In the genomic region with DNA sequence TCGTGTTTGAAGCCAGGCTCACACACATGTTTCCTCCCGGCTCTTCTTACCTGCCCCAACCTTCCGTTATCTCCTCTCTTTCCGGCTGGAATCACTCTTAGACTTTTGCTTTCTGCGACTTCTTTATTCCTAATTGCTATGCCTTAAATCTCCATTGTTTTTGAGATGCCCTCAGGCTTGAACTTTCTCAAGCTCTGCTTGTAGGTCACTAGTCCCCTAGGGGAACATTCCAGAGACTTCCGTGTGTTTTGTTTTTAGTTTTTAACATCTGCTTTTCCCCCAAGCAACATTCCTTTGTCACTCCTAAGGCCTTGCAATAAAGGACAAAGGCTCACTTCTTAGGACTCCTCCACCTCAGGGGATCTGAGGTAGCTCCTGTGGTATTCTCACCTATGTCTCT, we compare ENCODE assay signal across 27 mouse cellular contexts. TPM values are rescaled to one million over a fixed set of nuclear protein-coding genes. Genes with fewer than 3 reads are reported as not detected.
DNase-seq lines count a peak whose midpoint lies in the region; ATAC-seq and TF ChIP-seq lines count a peak whose summit lies in the region.
"Had no signal": no experiment of that assay in that cellular context is flagged by ENCODE, and none has a peak within 500 bp of the region (broad histone marks: within the 10 kb centered on the region; RNA-seq: fewer than 3 reads in every experiment).

No protein-coding gene starts in this region.

- H3K27me3 ChIP-seq in hindbrain, postnatal 0 days (ENCODE audit: insufficient read depth, low read length) = no peaks in the 10 kb centered on the region
- H3K27me3 ChIP-seq: CH12.LX; embryonic facial prominence, embryonic 12.5 days; forebrain, embryonic 13.5 days; forebrain, embryonic 15.5 days had no signal

- no peak overlapping the region for H3K4me3 ChIP-seq in ES-E14 (ENCODE audit: insufficient read depth in 1 of 2, low read depth in 1 of 2, low read length in 2 of 2, poor library complexity in 1 of 2, severe bottlenecking in 1 of 2)
- no peak overlapping the region for H3K4me3 ChIP-seq in hindbrain, postnatal 0 days (ENCODE audit: low read length)
- H3K4me3 ChIP-seq: embryonic facial prominence, embryonic 10.5 days; embryonic facial prominence, embryonic 12.5 days; forebrain, embryonic 13.5 days; forebrain, embryonic 15.5 days had no signal

- WGBS in hindbrain, postnatal 0 days = 91% methylated on average over 6 of the region's 6 CpGs

- in situ Hi-C loops in ES-E14 (cut with MboI; ENCODE audit: low sequenced_read_pairs in 2 of 2, unreplicated experiment in 2 of 2) = no loop called here

- no peak overlapping the region for H3K4me2 ChIP-seq in hindbrain, postnatal 0 days (ENCODE audit: low read depth, low read length)
- H3K4me2 ChIP-seq: embryonic facial prominence, embryonic 12.5 days; forebrain, embryonic 13.5 days; forebrain, embryonic 15.5 days had no signal

- DNase-seq in 3T3-L1 (ENCODE audit: low read depth, low spot score) (peak; percentile 2), ES-E14 (ENCODE audit: low read depth, low spot score) (peak; percentile 49), ZHBTc4 (ENCODE audit: low read depth, low spot score) (peak; percentile 90)
- no peak for DNase-seq in T-cell, adult 2 months (ENCODE audit: low spot score)
- DNase-seq in hindbrain, postnatal 0 days (ENCODE audit: low spot score) = no peak
- DNase-seq: adrenal gland, adult 8-10 months; adrenal gland, postnatal 14 days; adrenal gland, postnatal 36 days; B cell, adult 2 months; cerebellum, adult 11-12 months; cerebellum, adult 2 months; cerebellum, adult 9-10 months; cerebellum, postnatal 10 days; cerebellum, postnatal 25 days; forebrain, postnatal 0 days had no signal

- no peaks in the 10 kb centered on the region for H3K36me3 ChIP-seq in ES-E14 (ENCODE audit: control insufficient read depth, insufficient read depth, low read length, poor library complexity, severe bottlenecking)
- no peaks in the 10 kb centered on the region for H3K36me3 ChIP-seq in hindbrain, postnatal 0 days (ENCODE audit: insufficient read depth, low read length)
- H3K36me3 ChIP-seq: embryonic facial prominence, embryonic 10.5 days; embryonic facial prominence, embryonic 12.5 days; forebrain, embryonic 15.5 days had no signal

- peaks cover 6% of the 10 kb centered on the region for H3K9me3 ChIP-seq in ES-E14 (ENCODE audit: control insufficient read depth, insufficient read depth, low read depth, low read length)
- H3K9me3 ChIP-seq in hindbrain, postnatal 0 days (ENCODE audit: low read length) = no peaks in the 10 kb centered on the region
- H3K9me3 ChIP-seq: embryonic facial prominence, embryonic 10.5 days; embryonic facial prominence, embryonic 12.5 days; forebrain, embryonic 15.5 days had no signal

- no peak for ATAC-seq in hindbrain, postnatal 0 days
- ATAC-seq: activated CD4-positive, CD25-positive, alpha-beta regulatory T cell, adult 4 months; CD4-positive, CD25-positive, alpha-beta regulatory T cell, adult 4 months; forebrain, embryonic 13.5 days; forebrain, embryonic 15.5 days; forebrain, postnatal 0 days had no signal

- TF ChIP-seq CTCF in hindbrain, postnatal 0 days (IDR thresholded peaks at IDR 0.05; ENCODE audit: low read depth) = no peak

- H3K9ac ChIP-seq in ES-E14 (ENCODE audit: insufficient read depth, low read depth, low read length, poor library complexity, severe bottlenecking) = no peak overlapping the region
- H3K9ac ChIP-seq in hindbrain, postnatal 0 days (replicated peaks; ENCODE audit: low read length) = no peak overlapping the region
- H3K9ac ChIP-seq: embryonic facial prominence, embryonic 12.5 days; forebrain, embryonic 13.5 days; forebrain, embryonic 15.5 days; forebrain, postnatal 0 days had no signal

- H3K27ac ChIP-seq in ES-E14 (ENCODE audit: insufficient read depth, low read depth, low read length, poor library complexity, severe bottlenecking) = no peak overlapping the region
- H3K27ac ChIP-seq in hindbrain, postnatal 0 days = no peak overlapping the region
- H3K27ac ChIP-seq: embryonic facial prominence, embryonic 10.5 days; embryonic facial prominence, embryonic 12.5 days; forebrain, embryonic 13.5 days; forebrain, embryonic 15.5 days had no signal

- no peaks in the 10 kb centered on the region for H3K4me1 ChIP-seq in ES-E14 (ENCODE audit: control insufficient read depth in 2 of 2, insufficient read depth in 2 of 2, low read length in 2 of 2, poor library complexity in 1 of 2)
- H3K4me1 ChIP-seq in hindbrain, postnatal 0 days (ENCODE audit: insufficient read depth, low read length) = no peaks in the 10 kb centered on the region
- H3K4me1 ChIP-seq: embryonic facial prominence, embryonic 10.5 days; embryonic facial prominence, embryonic 12.5 days; forebrain, embryonic 13.5 days; forebrain, embryonic 15.5 days had no signal

TF ChIP-seq in ES-E14, 5 proteins besides CTCF, POLR2A, EP300 and RAD21:
- TF ChIP-seq HCFC1 (IDR thresholded peaks at IDR 0.05; ENCODE audit: borderline replicate concordance, insufficient read depth, low read length) (no peak), CHD2 (IDR thresholded peaks at IDR 0.05; ENCODE audit: low read depth, low read length) (no peak), MAFK (IDR thresholded peaks at IDR 0.05; ENCODE audit: insufficient read depth, low read depth, low read length) (no peak), ZNF384 (IDR thresholded peaks at IDR 0.05; ENCODE audit: low read depth, low read length) (no peak), ZC3H11A (IDR thresholded peaks at IDR 0.05; ENCODE audit: borderline replicate concordance, low read depth, low read length) (no peak)

RNA-seq across cellular contexts. Expression of gene Gm9376, which starts 13.4 kb away (rescaled TPM):
- total RNA-seq in ES-E14 (2012; rRNA removed) = not detected in 2 replicates
- total RNA-seq in hindbrain, postnatal 0 days (2014; rRNA removed) = not detected in 2 replicates
- polyA plus RNA-seq in hindbrain, postnatal 0 days (2015; fragmentation: Nextera tagmentation; extraction: Ambion mirVana) = not detected in 2 replicates
- total RNA-seq: adrenal gland, adult 18-20 months; adrenal gland, adult 8-10 months; adrenal gland, postnatal 14 days; adrenal gland, postnatal 36 days; CH12.LX; forebrain, postnatal 0 days; MEL had no signal
- polyA plus RNA-seq: activated CD4-positive, CD25-positive, alpha-beta regulatory T cell, adult 4 months; CD4-positive, CD25-positive, alpha-beta regulatory T cell, adult 4 months; cerebellum, adult 2 months; cortical plate, adult 2 months; embryonic facial prominence, embryonic 10.5 days; embryonic facial prominence, embryonic 12.5 days; embryonic facial prominence, embryonic 14.5 days; forebrain, embryonic 11.5 days; forebrain, embryonic 13.5 days; forebrain, embryonic 15.5 days; forebrain, postnatal 0 days had no signal

RNA-seq across cellular contexts. Expression of gene Sox21, which starts 16.6 kb away (rescaled TPM):
- 0.94 and 1.8 TPM in 2 replicates for total RNA-seq in ES-E14 (2012; rRNA removed)
- 15.9 and 20.1 TPM in 2 replicates for total RNA-seq in hindbrain, postnatal 0 days (2014; rRNA removed)
- polyA plus RNA-seq in hindbrain, postnatal 0 days (2015; fragmentation: Nextera tagmentation; extraction: Ambion mirVana) = 4.1 TPM in 2 replicates
- total RNA-seq: adrenal gland, adult 18-20 months; adrenal gland, postnatal 14 days; CH12.LX; MEL had no signal
- polyA plus RNA-seq: activated CD4-positive, CD25-positive, alpha-beta regulatory T cell, adult 4 months; CD4-positive, CD25-positive, alpha-beta regulatory T cell, adult 4 months had no signal

Comparison
In these comparisons a context has a peak if more than half of its experiments do, and no peak if none do; other contexts are left out.
1. DNase-seq: peak in 3T3-L1 (single experiment), ES-E14 (single experiment) and ZHBTc4 (single experiment); none in T-cell, adult 2 months (single experiment) and hindbrain, postnatal 0 days (single experiment).